Mouse (Mus musculus) forebrain, embryonic 15.5 days (tissue): ENCODE measurements around the gene Sult2b1. TPM values are rescaled to one million over a fixed set of nuclear protein-coding genes. Genes with fewer than 3 reads are reported as not detected.

Source experiments
- ATAC-seq: fragments of 200-750 bp; cut with Nextera tagmentation; replicated peaks from 2 replicates; pipeline ENCODE4 v1.8.0; 2017; ENCODE audit warnings: mild to moderate bottlenecking, moderate TSS enrichment, moderate library complexity
- H3K27ac ChIP-seq: fragments of 300-500 bp; sonication (generic); replicated peaks from 2 replicates; pipeline ENCODE4 v1.5.1; 2015; ENCODE audit warnings: mild to moderate bottlenecking, inconsistent platforms
- H3K27me3 ChIP-seq: fragments of 300-500 bp; sonication (generic); 2 replicates; pipeline ENCODE4 v1.6.1; 2015; ENCODE audit warnings: inconsistent platforms
- H3K36me3 ChIP-seq: fragments of 300-500 bp; sonication (generic); 2 replicates; pipeline ENCODE4 v1.6.1; 2015; ENCODE audit warnings: mild to moderate bottlenecking, inconsistent platforms
- H3K4me1 ChIP-seq: fragments of 300-500 bp; sonication (generic); 2 replicates; pipeline ENCODE4 v1.6.1; 2015; ENCODE audit warnings: inconsistent platforms
- H3K4me2 ChIP-seq: fragments of 300-500 bp; sonication (generic); replicated peaks from 2 replicates; pipeline ENCODE4 v1.6.1; 2015; ENCODE audit warnings: mild to moderate bottlenecking, inconsistent platforms
- H3K4me3 ChIP-seq: fragments of 300-500 bp; sonication (generic); 2 replicates; pipeline ENCODE4 v1.5.1; 2015; ENCODE audit warnings: mild to moderate bottlenecking, inconsistent platforms
- H3K9ac ChIP-seq: fragments of 300-500 bp; sonication (generic); replicated peaks from 2 replicates; pipeline ENCODE4 v1.6.1; 2015; ENCODE audit warnings: mild to moderate bottlenecking, inconsistent platforms
- H3K9me3 ChIP-seq: fragments of 300-500 bp; sonication (generic); 2 replicates; pipeline ENCODE4 v1.6.1; 2016; ENCODE audit warnings: inconsistent platforms
- WGBS: fragments of 180-500 bp; shearing (Covaris S2); methylation state at CpG from one replicate; pipeline ENCODE4 v1.1.7; 2015; ENCODE audit warnings: mixed read lengths; 5-methylcytosine and 5-hydroxymethylcytosine counted together
- polyA plus RNA-seq: library from polyadenylated mRNA; unstranded; fragments of >200 nt; fragmentation: Nextera tagmentation; extraction: Ambion mirVana; gene quantifications from 2 replicates; pipeline ENCODE4 v1.2.1, GENCODE M21; 2015

Sult2b1 gene
- polyA plus RNA-seq, 1 experiment from 2014 or later, result 7.6 TPM

DNA sequence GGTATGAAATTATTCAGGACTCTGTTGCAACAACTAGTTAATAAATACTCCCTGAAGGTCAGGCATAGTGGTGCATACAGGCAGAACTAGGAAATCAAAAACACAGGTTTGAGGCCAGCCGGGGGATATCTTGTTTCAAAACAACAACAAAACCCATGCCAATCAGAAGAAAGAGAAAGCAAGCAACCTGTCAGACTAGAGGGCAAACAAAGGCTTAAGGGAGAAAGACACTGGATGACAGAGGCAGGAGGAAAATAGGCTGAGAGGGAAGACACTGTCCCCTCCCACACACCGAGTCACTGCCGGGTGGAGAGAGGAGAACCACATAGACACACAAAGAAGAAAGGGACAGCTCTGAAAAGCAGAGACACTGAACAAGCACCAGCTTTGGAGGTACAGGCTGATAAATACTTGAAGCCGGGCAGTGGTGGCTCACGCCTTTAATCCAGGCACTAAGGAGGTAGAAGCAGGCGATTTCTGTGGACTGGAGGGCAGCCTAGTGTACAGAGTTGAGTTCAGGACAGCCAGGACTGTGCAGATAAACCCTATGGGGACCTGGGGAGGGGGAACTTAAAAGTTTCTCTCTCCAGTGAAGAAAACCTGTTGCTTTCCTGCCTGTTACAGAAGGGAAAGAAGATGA lies 70.5 kb downstream of the Sult2b1 start:
- ATAC-seq, result no peak
- H3K4me2 ChIP-seq, result peak overlapping the region; percentile 88
- no peaks in the 10 kb centered on the region for H3K9me3 ChIP-seq
- H3K36me3 ChIP-seq, result peaks cover 38% of the 10 kb centered on the region
- WGBS, result 86% methylated on average over 6 of the region's 6 CpGs
- peaks cover 47% of the 10 kb centered on the region for H3K4me1 ChIP-seq
- peak overlapping the region; percentile 80; the same call in 1 of the 2 replicates for H3K9ac ChIP-seq
- no peak overlapping the region for H3K27ac ChIP-seq
- peak overlapping the region; percentile 81 for H3K4me3 ChIP-seq
- no peaks in the 10 kb centered on the region for H3K27me3 ChIP-seq

DNA sequence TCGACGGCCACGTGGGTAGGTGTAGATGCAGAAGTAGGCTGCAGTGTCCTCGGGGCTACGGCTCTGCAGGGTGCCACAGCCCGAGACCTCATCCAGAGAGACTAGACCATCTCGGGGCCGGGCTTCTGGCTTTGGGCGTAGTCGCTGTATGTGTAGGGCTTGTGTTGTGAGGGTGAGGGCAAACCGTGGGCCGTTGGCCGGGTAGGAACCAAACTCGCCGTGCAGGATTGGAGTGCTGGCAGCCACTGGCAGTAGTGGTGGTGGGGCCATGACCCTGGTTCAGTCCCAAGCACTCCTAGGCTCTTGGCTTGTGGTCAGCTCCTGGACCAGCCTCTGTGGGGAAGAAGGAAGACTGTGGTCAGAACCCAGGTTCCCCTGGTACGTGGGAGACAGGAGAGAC lies 71.1 kb downstream of the Sult2b1 start:
- WGBS, result 94% methylated on average over 16 of the region's 16 CpGs
- ATAC-seq, result no peak
- Histone ChIP-seq H3K9me3 (no peaks in the 10 kb centered on the region), H3K4me2 (no peak overlapping the region), H3K36me3 (peaks cover 38% of the 10 kb centered on the region), H3K4me3 (no peak overlapping the region), H3K27ac (no peak overlapping the region), H3K4me1 (peaks cover 47% of the 10 kb centered on the region), H3K9ac (no peak overlapping the region), H3K27me3 (no peaks in the 10 kb centered on the region)

DNA sequence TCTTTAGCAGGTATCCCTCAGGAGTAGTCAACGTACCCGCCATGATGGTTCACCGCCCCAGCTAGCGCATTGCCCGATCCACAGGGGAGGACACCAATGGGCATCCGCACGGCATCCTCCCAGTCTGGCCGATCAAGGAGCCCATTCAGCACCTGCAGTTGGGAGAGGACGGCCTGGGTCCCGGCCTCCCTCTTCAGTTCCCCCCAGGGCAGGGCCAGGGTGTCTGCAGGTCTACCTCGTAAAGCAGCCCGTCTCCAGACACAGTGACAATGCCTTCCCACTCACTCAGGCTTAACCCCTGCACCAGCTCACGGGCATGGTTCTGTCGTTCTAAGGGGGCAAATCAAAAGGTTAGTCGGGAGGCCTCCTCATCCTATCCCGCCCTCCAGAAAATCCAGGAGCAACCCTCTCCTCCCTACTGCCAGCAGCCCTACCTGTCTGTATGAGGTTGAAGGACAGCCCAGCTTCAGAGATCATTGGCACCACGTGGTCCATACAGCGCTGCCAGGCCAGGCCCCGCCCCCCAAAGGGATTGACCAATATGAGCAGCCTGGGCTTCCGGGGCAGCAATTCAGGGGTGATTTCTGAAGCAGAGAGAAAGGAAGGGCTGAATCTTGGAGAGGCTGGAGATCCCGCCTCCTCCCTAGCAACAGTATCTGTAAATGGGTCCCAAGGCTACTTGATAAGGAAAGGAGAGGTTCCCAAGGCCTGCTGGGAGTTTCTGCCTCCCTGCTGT lies 72.3 kb downstream of the Sult2b1 start:
- Histone ChIP-seq H3K27ac (no peak overlapping the region), H3K9me3 (no peaks in the 10 kb centered on the region), H3K9ac (no peak overlapping the region), H3K4me1 (peaks cover 58% of the 10 kb centered on the region), H3K27me3 (no peaks in the 10 kb centered on the region), H3K36me3 (peaks cover 38% of the 10 kb centered on the region), H3K4me2 (no peak overlapping the region), H3K4me3 (no peak overlapping the region)
- ATAC-seq, result no peak
- WGBS, result 89% methylated on average over 21 of the region's 21 CpGs

DNA sequence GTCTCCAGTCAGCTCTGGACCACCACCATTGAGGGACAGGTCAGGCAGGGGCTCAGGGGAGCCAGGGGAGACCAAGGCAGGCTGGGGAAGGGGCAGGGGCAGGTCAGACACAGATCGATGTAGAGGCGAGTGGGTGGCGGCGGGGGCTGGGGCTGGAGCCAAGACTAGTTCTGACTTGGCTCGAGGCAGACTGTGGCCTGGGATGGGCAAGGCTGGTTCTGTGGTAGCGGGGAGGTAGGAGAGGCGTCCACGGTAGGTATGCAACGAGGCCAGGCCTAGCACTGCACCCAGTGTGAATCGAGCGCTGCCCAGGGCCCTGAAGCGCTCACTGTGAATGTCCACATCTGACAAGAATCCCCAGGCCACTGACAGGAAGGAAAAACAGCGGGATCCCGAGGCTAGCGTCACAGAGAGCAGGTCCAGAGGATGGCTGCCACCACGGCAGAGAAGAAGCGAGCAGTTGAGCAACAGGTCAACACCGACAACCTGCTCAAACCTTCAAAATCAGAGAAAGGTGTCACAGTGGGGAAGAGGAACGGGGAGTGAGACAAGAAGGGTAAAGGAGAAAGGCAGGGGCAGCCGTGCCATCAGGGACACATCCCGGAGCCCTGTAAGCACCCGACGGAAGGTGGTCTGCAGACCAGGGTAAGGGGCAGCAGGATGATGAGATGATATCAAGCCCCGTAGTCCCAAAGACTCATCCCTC lies 73.0 kb downstream of the Sult2b1 start:
- no peak overlapping the region for H3K9ac ChIP-seq
- no peak overlapping the region for H3K4me3 ChIP-seq
- no peaks in the 10 kb centered on the region for H3K9me3 ChIP-seq
- no peak for ATAC-seq
- H3K36me3 ChIP-seq, result peaks cover 38% of the 10 kb centered on the region
- 90% methylated on average over 24 of the region's 24 CpGs for WGBS
- H3K27ac ChIP-seq, result no peak overlapping the region
- H3K4me1 ChIP-seq, result peaks cover 58% of the 10 kb centered on the region
- H3K27me3 ChIP-seq, result no peaks in the 10 kb centered on the region
- H3K4me2 ChIP-seq, result no peak overlapping the region

DNA sequence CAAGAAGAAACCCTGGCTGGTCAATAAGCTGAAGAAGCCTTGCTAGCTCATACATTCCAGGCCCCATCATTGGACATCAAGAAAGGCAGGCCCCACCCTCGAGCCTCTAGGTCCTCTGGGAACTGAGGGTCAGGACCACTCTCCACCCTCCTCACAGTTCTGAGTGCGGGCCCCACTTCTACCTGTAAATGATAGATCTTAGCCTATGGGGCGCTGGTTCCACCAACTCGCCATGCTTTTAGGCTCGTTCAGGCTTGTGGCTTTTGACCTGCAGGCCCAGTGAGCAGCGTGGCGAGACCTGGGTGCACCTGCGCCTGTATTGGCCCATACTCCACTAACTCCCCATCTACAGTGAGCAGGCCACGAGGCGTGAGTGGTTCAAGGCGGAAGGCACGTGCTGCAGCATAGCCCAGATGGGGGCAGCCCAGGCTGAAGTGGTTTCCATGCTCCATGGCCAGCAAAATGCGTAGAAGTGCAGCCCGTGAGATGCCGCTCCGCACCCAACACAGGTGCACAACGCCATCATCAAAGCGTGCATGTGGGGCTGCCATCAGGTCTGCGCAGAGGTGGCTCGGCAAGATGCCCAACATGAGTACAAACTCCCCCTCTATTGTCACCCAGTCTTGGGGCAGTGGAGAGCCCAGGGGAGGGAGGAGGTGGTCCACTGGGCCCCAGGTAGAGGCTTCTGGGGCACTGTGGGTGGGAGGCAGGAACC lies 73.8 kb downstream of the Sult2b1 start:
- Histone ChIP-seq H3K27ac (no peak overlapping the region; the same call in 1 of the 2 replicates), H3K4me2 (no peak overlapping the region), H3K9me3 (no peaks in the 10 kb centered on the region), H3K9ac (no peak overlapping the region), H3K4me3 (no peak overlapping the region), H3K36me3 (peaks cover 38% of the 10 kb centered on the region), H3K27me3 (no peaks in the 10 kb centered on the region), H3K4me1 (peaks cover 58% of the 10 kb centered on the region)
- 93% methylated on average over 20 of the region's 20 CpGs for WGBS
- no peak for ATAC-seq

DNA sequence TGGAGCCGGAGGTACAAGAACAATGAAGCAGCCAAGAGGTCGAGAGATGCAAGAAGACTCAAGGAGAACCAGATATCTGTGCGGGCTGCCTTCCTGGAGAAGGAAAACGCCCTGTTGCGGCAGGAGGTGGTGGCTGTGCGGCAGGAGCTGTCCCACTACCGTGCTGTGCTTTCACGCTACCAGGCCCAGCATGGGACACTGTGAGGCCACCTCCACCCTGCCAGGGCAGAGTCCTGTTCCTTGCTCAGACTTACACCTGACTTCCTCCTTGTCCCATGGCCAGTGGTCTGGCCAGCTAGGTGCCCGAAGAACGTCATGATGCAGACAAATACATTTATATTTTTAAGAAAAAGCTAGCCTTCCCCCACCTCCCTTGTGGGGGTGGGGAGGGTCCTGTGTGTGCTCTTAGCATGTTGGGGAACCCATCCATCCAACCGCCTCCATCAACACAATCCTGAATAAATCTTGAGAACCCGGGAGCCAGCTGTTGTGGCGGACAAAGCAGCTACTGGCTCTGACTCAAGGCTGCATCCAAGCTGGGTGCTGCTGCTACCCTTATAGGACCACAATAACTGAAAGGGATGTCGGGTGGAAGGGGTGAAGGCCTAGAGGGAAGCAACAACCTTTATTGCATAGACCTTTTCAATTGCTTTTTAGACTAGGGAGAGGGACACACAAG lies 74.7 kb downstream of the Sult2b1 start:
- peaks cover 38% of the 10 kb centered on the region for H3K36me3 ChIP-seq
- H3K27me3 ChIP-seq, result no peaks in the 10 kb centered on the region
- H3K4me2 ChIP-seq, result no peak overlapping the region
- H3K4me3 ChIP-seq, result no peak overlapping the region
- peaks cover 60% of the 10 kb centered on the region for H3K4me1 ChIP-seq
- no peak overlapping the region for H3K9ac ChIP-seq
- 79% methylated on average over 14 of the region's 14 CpGs for WGBS
- H3K27ac ChIP-seq, result peak overlapping the region; percentile 69
- no peak for ATAC-seq
- no peaks in the 10 kb centered on the region for H3K9me3 ChIP-seq

DNA sequence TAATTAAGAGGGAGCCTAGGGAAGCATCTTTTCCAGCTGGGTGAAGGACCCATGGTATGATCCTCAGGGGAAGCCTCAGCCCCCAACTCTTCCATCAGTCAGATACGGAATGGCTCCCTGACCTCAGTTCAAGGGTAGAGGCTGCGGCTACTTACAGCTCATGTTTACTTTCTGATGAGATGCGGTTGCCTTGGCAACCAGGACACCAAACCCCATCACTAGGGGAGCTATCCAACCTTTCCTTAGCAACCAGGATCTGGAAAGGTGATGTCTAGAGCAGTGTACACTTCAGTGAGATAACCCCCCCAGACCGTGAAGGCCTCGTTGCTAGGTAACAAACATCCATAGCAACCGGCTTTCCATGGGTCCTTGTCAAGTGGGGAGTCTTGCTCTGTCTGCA lies 75.4 kb downstream of the Sult2b1 start:
- ATAC-seq, result no peak
- H3K4me1 ChIP-seq, result peaks cover 54% of the 10 kb centered on the region
- no peaks in the 10 kb centered on the region for H3K9me3 ChIP-seq
- H3K36me3 ChIP-seq, result peaks cover 38% of the 10 kb centered on the region
- peak overlapping the region; percentile 69 for H3K27ac ChIP-seq
- H3K9ac ChIP-seq, result no peak overlapping the region
- 47% methylated on average over 6 of the region's 6 CpGs for WGBS
- no peak overlapping the region for H3K4me3 ChIP-seq
- no peaks in the 10 kb centered on the region for H3K27me3 ChIP-seq
- H3K4me2 ChIP-seq, result peak overlapping the region; percentile 98; the same call in 1 of the 2 replicates

DNA sequence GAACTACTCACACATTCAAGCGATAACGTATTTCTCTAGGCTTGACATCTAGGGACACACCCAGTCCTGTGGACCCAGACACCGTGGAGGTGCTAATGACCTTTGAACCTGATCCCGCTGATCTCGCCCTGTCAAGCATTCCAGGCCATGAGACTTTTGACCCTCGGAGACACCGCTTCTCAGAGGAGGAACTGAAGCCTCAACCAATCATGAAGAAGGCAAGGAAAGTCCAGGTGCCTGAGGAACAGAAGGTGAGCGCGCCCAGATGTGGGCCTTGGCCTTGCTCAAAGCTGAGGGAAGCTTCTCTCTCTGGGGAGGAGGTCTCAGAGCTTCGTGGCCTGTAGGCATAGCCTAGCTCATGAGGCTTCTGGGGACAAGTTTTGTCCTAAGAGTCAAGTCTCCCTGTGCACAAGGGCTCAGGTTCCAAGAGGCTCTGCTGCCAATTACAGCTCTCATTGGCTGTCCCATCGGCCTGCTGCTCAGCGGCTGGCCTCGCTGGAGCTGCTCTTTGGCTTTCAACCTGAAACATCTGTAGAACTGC lies 76.2 kb downstream of the Sult2b1 start:
- H3K4me2 ChIP-seq, result peak overlapping the region; percentile 98
- peak overlapping the region; percentile 24 for H3K27ac ChIP-seq
- peaks cover 36% of the 10 kb centered on the region for H3K36me3 ChIP-seq
- peaks cover 58% of the 10 kb centered on the region for H3K4me1 ChIP-seq
- no peak for ATAC-seq
- H3K9ac ChIP-seq, result no peak overlapping the region
- no peak overlapping the region for H3K4me3 ChIP-seq
- no peaks in the 10 kb centered on the region for H3K9me3 ChIP-seq
- H3K27me3 ChIP-seq, result no peaks in the 10 kb centered on the region
- WGBS, result 60% methylated on average over 13 of the region's 13 CpGs

DNA sequence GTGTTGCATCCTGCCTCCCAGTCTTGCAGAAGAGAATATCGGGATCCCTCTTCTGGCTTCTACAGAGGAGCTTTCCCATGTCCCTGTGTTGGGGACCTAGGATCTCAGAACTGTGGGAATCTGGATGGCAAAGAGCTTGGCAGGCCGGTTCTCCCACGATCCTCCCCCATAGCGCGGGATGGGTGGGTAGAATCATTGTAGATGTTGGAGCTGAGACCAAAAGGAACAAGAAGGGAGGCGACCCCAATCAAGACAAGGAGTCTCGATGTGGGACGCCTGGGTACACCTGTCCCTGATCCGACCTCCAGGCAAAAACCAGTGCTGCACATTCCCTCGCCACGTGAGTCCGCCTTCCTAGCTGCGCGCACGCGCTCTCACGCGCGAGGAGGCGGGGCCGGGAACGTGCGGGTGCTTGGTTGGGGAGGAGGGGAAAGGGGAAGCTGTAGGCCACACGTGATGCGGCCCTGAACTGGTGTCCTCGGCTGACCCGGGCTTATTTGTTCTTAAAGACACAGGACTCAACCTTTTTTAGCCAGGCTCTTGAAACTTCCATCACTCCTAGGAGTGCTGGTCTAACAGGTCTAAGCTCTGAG lies 77.0 kb downstream of the Sult2b1 start:
- Histone ChIP-seq H3K9ac (peak overlapping the region; percentile 70), H3K36me3 (peaks cover 28% of the 10 kb centered on the region), H3K27me3 (no peaks in the 10 kb centered on the region), H3K4me3 (peak overlapping the region; percentile 56), H3K27ac (peak overlapping the region; percentile 70), H3K9me3 (no peaks in the 10 kb centered on the region), H3K4me2 (peak overlapping the region; percentile 98), H3K4me1 (peaks cover 63% of the 10 kb centered on the region)
- no peak for ATAC-seq
- WGBS, result under 1% methylated on average over 27 of the region's 27 CpGs

DNA sequence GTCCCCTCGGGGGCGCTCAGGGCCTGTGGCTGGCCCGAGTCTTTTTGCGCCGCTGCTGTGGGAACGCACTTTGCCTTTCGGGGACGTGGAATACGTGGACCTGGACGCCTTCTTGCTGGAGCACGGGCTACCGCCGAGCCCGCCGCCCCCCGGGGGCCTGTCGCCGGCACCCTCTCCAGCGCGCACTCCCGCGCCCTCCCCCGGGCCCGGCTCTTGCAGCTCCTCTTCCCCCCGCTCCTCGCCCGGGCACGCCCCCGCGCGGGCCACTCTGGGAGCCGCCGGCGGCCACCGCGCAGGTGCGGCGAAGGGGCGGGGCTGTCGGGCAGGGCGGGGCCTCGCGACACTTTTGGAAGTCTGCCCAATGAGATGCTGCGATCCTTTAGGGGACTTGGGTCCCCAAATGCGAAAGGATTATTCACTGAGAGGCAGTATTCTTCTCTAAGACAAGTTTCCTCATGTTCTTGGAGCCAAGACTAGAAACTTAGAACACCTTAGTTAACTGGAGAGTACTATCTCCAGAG lies 77.7 kb downstream of the Sult2b1 start:
- peaks cover 21% of the 10 kb centered on the region for H3K36me3 ChIP-seq
- peak overlapping the region; percentile 70 for H3K27ac ChIP-seq
- peak overlapping the region; percentile 70 for H3K9ac ChIP-seq
- H3K4me3 ChIP-seq, result peak overlapping the region; percentile 56
- no peaks in the 10 kb centered on the region for H3K27me3 ChIP-seq
- under 1% methylated on average over 45 of the region's 45 CpGs for WGBS
- ATAC-seq, result no peak
- no peaks in the 10 kb centered on the region for H3K9me3 ChIP-seq
- H3K4me1 ChIP-seq, result peaks cover 64% of the 10 kb centered on the region
- peak overlapping the region; percentile 98 for H3K4me2 ChIP-seq

DNA sequence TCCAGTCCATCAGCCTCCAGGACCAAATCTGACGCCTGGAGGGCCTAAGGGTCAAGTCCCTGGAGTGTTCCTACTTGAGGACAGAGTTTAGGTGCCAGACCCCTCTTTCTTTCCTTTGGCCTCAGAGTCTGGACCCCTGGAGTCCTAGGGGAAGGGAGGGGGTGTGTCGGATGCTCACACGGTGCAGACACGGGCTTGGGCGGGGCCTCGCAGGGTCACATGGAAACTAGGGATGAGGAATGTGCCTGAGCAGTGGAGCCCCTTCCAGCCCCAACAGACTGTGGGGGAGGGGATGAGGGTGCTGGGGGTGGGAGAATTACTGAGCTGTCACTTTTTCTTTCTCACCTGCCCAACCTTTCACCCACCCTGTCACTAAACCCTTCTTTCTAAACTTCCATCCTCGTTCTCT lies 78.6 kb downstream of the Sult2b1 start:
- Histone ChIP-seq H3K4me1 (peaks cover 73% of the 10 kb centered on the region), H3K27ac (peak overlapping the region; percentile 85; the same call in 1 of the 2 replicates), H3K27me3 (no peaks in the 10 kb centered on the region), H3K36me3 (peaks cover 12% of the 10 kb centered on the region), H3K4me2 (peak overlapping the region; percentile 98), H3K9me3 (no peaks in the 10 kb centered on the region), H3K4me3 (peak overlapping the region; percentile 56), H3K9ac (peak overlapping the region; percentile 70)
- 0% methylated on average over 7 of the region's 7 CpGs for WGBS
- ATAC-seq, result no peak
